Mouse (Mus musculus) layer of hippocampus, adult 9-11 months (tissue): ENCODE data around the gene Chpf.

Experiments used
- DNase-seq: peaks from one replicate; pipeline ENCODE4 v3.0.0; 2022

The Chpf gene

GRCm38 (mm10) chr1:75478916-75479634 is at the start of gene Chpf, which contains the start of gene Tmem198:
Chpf (minus strand) TSS chr1:75479307.
Tmem198 (plus strand) TSS chr1:75479532.
- peak; percentile 97 for DNase-seq

- no peak for DNase-seq
These were observed 45.6 kb upstream of the Chpf start for GRCm38 (mm10) chr1:75524679-75525078.

- peak; percentile 94 for DNase-seq
These were observed 42.4 kb upstream of the Chpf start, which contains the start of gene Stk11ip for GRCm38 (mm10) chr1:75521321-75522031. Stk11ip (plus strand) TSS chr1:75521529.

- no peak for DNase-seq
These were observed 40.5 kb upstream of the Chpf start for GRCm38 (mm10) chr1:75519576-75519975.

GRCm38 (mm10) chr1:75518427-75518826 is 39.3 kb upstream of the Chpf start:
- no peak for DNase-seq

GRCm38 (mm10) chr1:75517984-75518383 is 38.9 kb upstream of the Chpf start:
- no peak for DNase-seq

GRCm38 (mm10) chr1:75516703-75517380 is 37.7 kb upstream of the Chpf start:
- no peak for DNase-seq

- no peak for DNase-seq
These were observed 33.4 kb upstream of the Chpf start for GRCm38 (mm10) chr1:75512550-75512949.

GRCm38 (mm10) chr1:75511437-75512210 is 32.5 kb upstream of the Chpf start:
- DNase-seq = no peak

- DNase-seq = no peak
These were observed 31.0 kb upstream of the Chpf start for GRCm38 (mm10) chr1:75510154-75510553.

GRCm38 (mm10) chr1:75509586-75509985 is 30.5 kb upstream of the Chpf start:
- DNase-seq = no peak

- no peak for DNase-seq
These were observed 27.9 kb upstream of the Chpf start, which contains the start of gene Inha for GRCm38 (mm10) chr1:75507006-75507405. Inha (plus strand) TSS chr1:75507077.

GRCm38 (mm10) chr1:75505956-75506831 is 27.1 kb upstream of the Chpf start, which contains the start of gene Obsl1:
Obsl1 (minus strand) TSS chr1:75506452.
- no peak for DNase-seq

- DNase-seq = peak; percentile 78
These were observed 26.2 kb upstream of the Chpf start for GRCm38 (mm10) chr1:75505159-75505955.

GRCm38 (mm10) chr1:75504256-75505045 is 25.3 kb upstream of the Chpf start:
- peak; percentile 82 for DNase-seq

GRCm38 (mm10) chr1:75503651-75503980 is 24.5 kb upstream of the Chpf start:
- no peak for DNase-seq

- no peak for DNase-seq
These were observed 24.0 kb upstream of the Chpf start for GRCm38 (mm10) chr1:75502945-75503650.

- no peak for DNase-seq
These were observed 22.8 kb upstream of the Chpf start for GRCm38 (mm10) chr1:75501905-75502304.

GRCm38 (mm10) chr1:75499441-75499840 is 20.3 kb upstream of the Chpf start:
- DNase-seq = no peak
